In genomic region chr4:151988014-151988341, GRCm38 (mm10) we compare ENCODE assay signal across 8 mouse cellular contexts. TPM values are rescaled to one million over a fixed set of nuclear protein-coding genes. Genes with fewer than 3 reads are reported as not detected.
A peak's percentile ranks its signal among the peaks of the same experiment; 100 is the strongest.
DNase-seq lines count a peak whose midpoint lies in the region; ATAC-seq and TF ChIP-seq lines count a peak whose summit lies in the region.

No protein-coding gene starts in this region.

- no peak for ATAC-seq in hindbrain, postnatal 0 days
- ATAC-seq in neural tube, embryonic 12.5 days (ENCODE audit: low FRiP score, low read depth): no peak

- 18% methylated on average over 10 of the region's 10 CpGs for WGBS in hindbrain, postnatal 0 days
- WGBS in neural tube, embryonic 12.5 days: 34% methylated on average over 10 of the region's 10 CpGs

- no peak for DNase-seq in left cerebral cortex, adult 2 months (ENCODE audit: extremely low spot score in 1 of 2, low spot score in 2 of 2)
- DNase-seq in left cerebral cortex, postnatal 4 days: no peak
- DNase-seq in hindbrain, postnatal 0 days (ENCODE audit: low spot score): peak; percentile 30
- DNase-seq in layer of hippocampus, postnatal 25 days (ENCODE audit: extremely low spot score in 1 of 2, low spot score in 1 of 2): no peak
- DNase-seq in right cerebral cortex, adult 18-20 months: no peak
- no peak for DNase-seq in cerebellum, adult 9-10 months

- peak overlapping the region; percentile 95; the same call in 1 of the 2 replicates for H3K27ac ChIP-seq in left cerebral cortex, adult 2 months
- H3K27ac ChIP-seq in cortical plate, adult 2 months (ENCODE audit: insufficient read depth, low read length): no peak overlapping the region
- peak overlapping the region; percentile 88 for H3K27ac ChIP-seq in hindbrain, postnatal 0 days
- H3K27ac ChIP-seq in neural tube, embryonic 12.5 days: no peak overlapping the region

- peak overlapping the region; percentile 78 for H3K4me3 ChIP-seq in left cerebral cortex, adult 2 months
- peak overlapping the region; percentile 94 for H3K4me3 ChIP-seq in cortical plate, adult 2 months (ENCODE audit: insufficient read depth, low read length)
- H3K4me3 ChIP-seq in hindbrain, postnatal 0 days (ENCODE audit: low read length): peak overlapping the region; percentile 76
- peak overlapping the region; percentile 88 for H3K4me3 ChIP-seq in neural tube, embryonic 12.5 days

- no peaks in the 10 kb centered on the region for H3K27me3 ChIP-seq in hindbrain, postnatal 0 days (ENCODE audit: insufficient read depth, low read length)
- no peaks in the 10 kb centered on the region for H3K27me3 ChIP-seq in neural tube, embryonic 12.5 days (replicated peaks)

- peak overlapping the region; percentile 91 for H3K9ac ChIP-seq in hindbrain, postnatal 0 days (replicated peaks; ENCODE audit: low read length)
- H3K9ac ChIP-seq in neural tube, embryonic 12.5 days: peak overlapping the region; percentile 91

- no peaks in the 10 kb centered on the region for H3K9me3 ChIP-seq in hindbrain, postnatal 0 days (ENCODE audit: low read length)
- H3K9me3 ChIP-seq in neural tube, embryonic 12.5 days: no peaks in the 10 kb centered on the region

- peak overlapping the region; percentile 86 for H3K4me2 ChIP-seq in hindbrain, postnatal 0 days (ENCODE audit: low read depth, low read length)
- H3K4me2 ChIP-seq in neural tube, embryonic 12.5 days (replicated peaks): peak overlapping the region; percentile 82

- no peak for TF ChIP-seq POLR2A in cortical plate, adult 2 months (IDR thresholded peaks at IDR 0.05; ENCODE audit: extremely low read depth, insufficient read depth, low read length)

- peaks cover 2% of the 10 kb centered on the region; the same call in 1 of the 2 replicates for H3K4me1 ChIP-seq in cortical plate, adult 2 months (ENCODE audit: control insufficient read depth, insufficient read depth, low read length)
- H3K4me1 ChIP-seq in hindbrain, postnatal 0 days (ENCODE audit: insufficient read depth, low read length): peaks cover 11% of the 10 kb centered on the region
- peaks cover 33% of the 10 kb centered on the region for H3K4me1 ChIP-seq in neural tube, embryonic 12.5 days

- H3K36me3 ChIP-seq in hindbrain, postnatal 0 days (ENCODE audit: insufficient read depth, low read length): peaks cover 23% of the 10 kb centered on the region; the same call in 1 of the 2 replicates
- H3K36me3 ChIP-seq in neural tube, embryonic 12.5 days: peaks cover 41% of the 10 kb centered on the region

- intact Hi-C loops in left cerebral cortex, adult 2 months (cut with DNase I): no loop called here
- intact Hi-C loops in left cerebral cortex, postnatal 4 days (cut with DNase I): no loop called here

- no peak for TF ChIP-seq CTCF in left cerebral cortex, adult 2 months (IDR thresholded peaks at IDR 0.05)
- no peak for TF ChIP-seq CTCF in cortical plate, adult 2 months (IDR thresholded peaks at IDR 0.05; ENCODE audit: extremely low read depth, insufficient read depth, low read length)
- TF ChIP-seq CTCF in hindbrain, postnatal 0 days (IDR thresholded peaks at IDR 0.05; ENCODE audit: low read depth): no peak

RNA-seq across cellular contexts. Expression of gene Thap3, which starts 0.8 kb away (rescaled TPM):
- total RNA-seq in left cerebral cortex, adult 2 months (2021): 10 to 100 TPM; 19.2 to 20.7 TPM
- total RNA-seq in left cerebral cortex, postnatal 4 days (2021): 10 to 100 TPM; 29.2 to 33.0 TPM
- 29.7 and 31.5 TPM in 2 replicates for polyA plus RNA-seq in cortical plate, adult 2 months (2012; rRNA removed)
- 12.1 and 14.9 TPM in 2 replicates for total RNA-seq in hindbrain, postnatal 0 days (2014; rRNA removed)
- polyA plus RNA-seq in hindbrain, postnatal 0 days (2015; fragmentation: Nextera tagmentation; extraction: Ambion mirVana): 42.1 and 47.3 TPM in 2 replicates
- polyA plus RNA-seq in neural tube, embryonic 12.5 days (2016; fragmentation: Nextera tagmentation; extraction: Ambion mirVana): 32.2 and 36.2 TPM in 2 replicates
- total RNA-seq in layer of hippocampus, postnatal 25 days (2021): 10 to 100 TPM; 24.3 to 25.5 TPM

RNA-seq across cellular contexts. Expression of gene Phf13, which starts 8.1 kb away (rescaled TPM):
- total RNA-seq in left cerebral cortex, adult 2 months (2021): 10 to 100 TPM; 18.9 to 19.6 TPM
- total RNA-seq in left cerebral cortex, postnatal 4 days (2021): 10 to 100 TPM; 20.6 to 21.2 TPM
- 9.3 and 9.6 TPM in 2 replicates for polyA plus RNA-seq in cortical plate, adult 2 months (2012; rRNA removed)
- total RNA-seq in hindbrain, postnatal 0 days (2014; rRNA removed): 19.9 and 20.8 TPM in 2 replicates
- polyA plus RNA-seq in hindbrain, postnatal 0 days (2015; fragmentation: Nextera tagmentation; extraction: Ambion mirVana): 14.6 and 15.0 TPM in 2 replicates
- polyA plus RNA-seq in neural tube, embryonic 12.5 days (2016; fragmentation: Nextera tagmentation; extraction: Ambion mirVana): 30.5 and 31.3 TPM in 2 replicates
- total RNA-seq in layer of hippocampus, postnatal 25 days (2021): 10 to 100 TPM; 11.7 to 12.5 TPM

RNA-seq across cellular contexts. Expression of gene Klhl21, which starts 20.6 kb away (rescaled TPM):
- total RNA-seq in left cerebral cortex, adult 2 months (2021): 10 to 100 TPM; 18.5 to 19.3 TPM
- 1 to 10 TPM; 6.6 to 7.1 TPM for total RNA-seq in left cerebral cortex, postnatal 4 days (2021)
- polyA plus RNA-seq in cortical plate, adult 2 months (2012; rRNA removed): 11.8 and 12.6 TPM in 2 replicates
- 12.3 and 14.0 TPM in 2 replicates for total RNA-seq in hindbrain, postnatal 0 days (2014; rRNA removed)
- 4.5 and 4.8 TPM in 2 replicates for polyA plus RNA-seq in hindbrain, postnatal 0 days (2015; fragmentation: Nextera tagmentation; extraction: Ambion mirVana)
- polyA plus RNA-seq in neural tube, embryonic 12.5 days (2016; fragmentation: Nextera tagmentation; extraction: Ambion mirVana): 7.2 and 7.6 TPM in 2 replicates
- total RNA-seq in layer of hippocampus, postnatal 25 days (2021): 10 to 100 TPM; 19.1 to 20.7 TPM

RNA-seq across cellular contexts. Expression of gene Zbtb48, which starts 39.5 kb away (rescaled TPM):
- total RNA-seq in left cerebral cortex, adult 2 months (2021): 10 to 100 TPM; 13.6 to 13.9 TPM
- 10 to 100 TPM; 17.4 to 17.6 TPM for total RNA-seq in left cerebral cortex, postnatal 4 days (2021)
- 13.7 and 19.1 TPM in 2 replicates for polyA plus RNA-seq in cortical plate, adult 2 months (2012; rRNA removed)
- 7.0 and 8.6 TPM in 2 replicates for total RNA-seq in hindbrain, postnatal 0 days (2014; rRNA removed)
- polyA plus RNA-seq in hindbrain, postnatal 0 days (2015; fragmentation: Nextera tagmentation; extraction: Ambion mirVana): 10.7 and 16.2 TPM in 2 replicates
- 17.8 and 20.4 TPM in 2 replicates for polyA plus RNA-seq in neural tube, embryonic 12.5 days (2016; fragmentation: Nextera tagmentation; extraction: Ambion mirVana)
- total RNA-seq in layer of hippocampus, postnatal 25 days (2021): 10 to 100 TPM; 11.0 to 15.8 TPM

RNA-seq across cellular contexts. Expression of gene Tas1r1, which starts 50.4 kb away (rescaled TPM):
- under 1 TPM; 0.49 to 0.95 TPM for total RNA-seq in left cerebral cortex, adult 2 months (2021)
- total RNA-seq in left cerebral cortex, postnatal 4 days (2021): under 1 TPM; 0.56 to 0.83 TPM
- polyA plus RNA-seq in cortical plate, adult 2 months (2012; rRNA removed): 0.23 and 0.53 TPM in 2 replicates
- total RNA-seq in hindbrain, postnatal 0 days (2014; rRNA removed): 0.42 and 0.93 TPM in 2 replicates
- 1.7 TPM in 2 replicates for polyA plus RNA-seq in hindbrain, postnatal 0 days (2015; fragmentation: Nextera tagmentation; extraction: Ambion mirVana)
- polyA plus RNA-seq in neural tube, embryonic 12.5 days (2016; fragmentation: Nextera tagmentation; extraction: Ambion mirVana): 1.2 and 1.4 TPM in 2 replicates
- under 1 TPM; 0.49 to 0.54 TPM for total RNA-seq in layer of hippocampus, postnatal 25 days (2021)

Comparison
In these comparisons a context has a peak if more than half of its experiments do, and no peak if none do; other contexts are left out.
1. H3K27ac ChIP-seq: peak in left cerebral cortex, adult 2 months (single experiment) and hindbrain, postnatal 0 days (single experiment); none in cortical plate, adult 2 months (single experiment) and neural tube, embryonic 12.5 days (single experiment).
2. Peak in every context shown above with its lines, with median percentiles within 50 percentile points of each other: H3K4me3 ChIP-seq.